Mouse (Mus musculus) cerebellum, postnatal 10 days (tissue): ENCODE measurements around the gene Pyy.

Experiments used
- DNase-seq, 2 experiments: peaks; one replicate each; pipeline ENCODE4 v3.0.0; 2021; ENCODE audit warnings: mixed read lengths in 2 of 2

The Pyy gene

GRCm38 (mm10) chr11:102107732-102108131 is at the start of gene Pyy:
Gene Pyy (minus strand): TSS chr11:102107832.
- DNase-seq: no peak

- DNase-seq: no peak
Observed at GRCm38 (mm10) chr11:102156786-102157089, 49.1 kb upstream of the Pyy start.

GRCm38 (mm10) chr11:102156039-102156785 is 48.6 kb upstream of the Pyy start, which contains the start of gene Tmem101:
Gene Tmem101 (minus strand): TSS chr11:102156404.
- peak; percentile 91 to 94 for DNase-seq

- no peak for DNase-seq
Observed at GRCm38 (mm10) chr11:102147213-102147989, 39.8 kb upstream of the Pyy start.

- DNase-seq: no peak
Observed at GRCm38 (mm10) chr11:102146531-102146930, 38.9 kb upstream of the Pyy start.

GRCm38 (mm10) chr11:102146005-102146404 is 38.4 kb upstream of the Pyy start:
- no peak for DNase-seq

- DNase-seq: peak in 1 of 2 experiments; percentile 26
Observed at GRCm38 (mm10) chr11:102145471-102146001, 37.9 kb upstream of the Pyy start, which contains the start of gene Nags. Gene Nags (plus strand): TSS chr11:102145513.

GRCm38 (mm10) chr11:102144957-102145470 is 37.4 kb upstream of the Pyy start:
- DNase-seq: no peak

- no peak for DNase-seq
Observed at GRCm38 (mm10) chr11:102142355-102142754, 34.7 kb upstream of the Pyy start.

- peak; percentile 78 to 84 for DNase-seq
Observed at GRCm38 (mm10) chr11:102140508-102140907, 32.9 kb upstream of the Pyy start.

- DNase-seq: peak; percentile 86 to 92
Observed at GRCm38 (mm10) chr11:102138447-102138740, 30.8 kb upstream of the Pyy start.

- no peak for DNase-seq
Observed at GRCm38 (mm10) chr11:102137625-102138446, 30.2 kb upstream of the Pyy start.

GRCm38 (mm10) chr11:102134516-102134915 is 26.9 kb upstream of the Pyy start:
- peak; percentile 43 to 46 for DNase-seq

- DNase-seq: no peak
Observed at GRCm38 (mm10) chr11:102117386-102117785, 9.8 kb upstream of the Pyy start.

GRCm38 (mm10) chr11:102116241-102116640 is 8.6 kb upstream of the Pyy start:
- no peak for DNase-seq

- DNase-seq: no peak
Observed at GRCm38 (mm10) chr11:102111576-102111975, 3.9 kb upstream of the Pyy start.

- no peak for DNase-seq
Observed at GRCm38 (mm10) chr11:102106911-102107310, 721 bp downstream of the Pyy start.

GRCm38 (mm10) chr11:102102485-102103258 is 5.0 kb downstream of the Pyy start:
- DNase-seq: peak; percentile 87 to 90

- no peak for DNase-seq
Observed at GRCm38 (mm10) chr11:102101219-102101618, 6.4 kb downstream of the Pyy start, which contains the start of gene Ppy. Gene Ppy (minus strand): TSS chr11:102101319.

GRCm38 (mm10) chr11:102096887-102097391 is 10.7 kb downstream of the Pyy start:
- DNase-seq: peak; percentile 80 to 85

GRCm38 (mm10) chr11:102096446-102096845 is 11.2 kb downstream of the Pyy start:
- DNase-seq: no peak

- DNase-seq: no peak
Observed at GRCm38 (mm10) chr11:102095676-102096075, 12.0 kb downstream of the Pyy start.
